Mouse (Mus musculus): ENCODE measurements around the gene Gm10964.
"Not testable (repeated sequence)": the region's sequence is repeated elsewhere in the genome, so short reads cannot be mapped to it uniquely, and the experiment has no call there.

Gene Gm10964

DNA sequence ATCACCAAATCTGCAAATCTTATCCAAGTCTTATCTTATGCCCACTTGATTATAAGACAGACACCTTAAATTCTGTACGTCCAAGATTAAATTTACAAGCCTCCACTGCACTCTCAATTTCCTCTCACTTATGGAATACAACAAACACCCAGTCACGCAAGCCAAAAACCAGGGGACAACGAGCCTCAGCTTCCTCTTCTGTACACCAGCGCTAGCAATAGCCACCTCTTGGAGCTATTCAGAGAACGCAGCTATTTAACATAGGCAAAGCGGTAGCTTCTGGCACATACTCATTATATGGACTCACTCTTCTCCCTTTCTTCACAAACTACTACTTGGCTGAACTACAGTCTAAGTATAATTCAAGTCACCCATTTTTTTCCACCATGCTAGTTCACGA, 40.0 kb downstream of the Gm10964 start:
- DNase-seq (ENCODE audit: low spot score in 2 of 2), result no peak

DNA sequence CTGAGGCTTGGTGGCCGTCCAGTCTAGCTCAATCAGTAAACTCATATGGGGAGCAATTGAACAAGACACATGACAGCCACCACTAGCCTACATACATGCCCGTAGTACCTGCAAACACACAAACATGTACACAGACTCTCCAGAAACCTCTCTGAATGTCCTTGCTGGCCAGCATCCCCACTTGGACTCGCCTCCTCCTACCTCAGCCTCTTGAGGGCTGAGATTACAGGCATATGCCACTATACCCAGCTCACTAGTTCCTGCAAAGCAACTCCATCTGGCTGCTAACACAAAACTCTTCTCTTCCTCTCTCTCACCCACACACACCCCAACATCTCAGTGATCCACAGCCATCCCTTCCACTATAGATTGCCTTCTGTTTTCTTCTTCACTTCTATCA, 41.1 kb downstream of the Gm10964 start:
- no peak for DNase-seq (ENCODE audit: low spot score in 2 of 2)

GRCm38 (mm10) chr3:103780777-103781176, 41.6 kb downstream of the Gm10964 start:
- no peak for DNase-seq (ENCODE audit: low spot score in 2 of 2)

- DNase-seq (ENCODE audit: low spot score in 2 of 2), result no peak
Measured at GRCm38 (mm10) chr3:103782844-103783609, 43.9 kb downstream of the Gm10964 start.

DNA sequence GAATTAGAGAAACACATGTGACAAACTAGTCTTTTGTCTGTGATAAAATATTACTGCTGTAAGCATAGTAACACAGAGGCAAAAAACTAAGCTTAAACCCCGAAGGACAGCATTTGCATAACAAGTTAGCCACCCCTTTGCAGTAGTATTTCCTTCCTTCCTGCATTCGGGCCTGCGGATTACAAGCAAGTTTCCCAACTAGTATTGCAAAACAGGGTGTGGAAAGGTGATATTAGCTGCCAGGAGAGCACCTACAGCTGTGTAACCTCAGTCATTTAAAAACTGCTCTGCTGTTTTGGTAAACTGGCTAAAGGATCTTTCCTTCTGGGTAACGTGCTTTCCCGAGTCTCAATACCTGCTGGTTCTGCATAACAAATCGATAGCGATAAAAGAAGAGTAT, 48.1 kb downstream of the Gm10964 start:
- DNase-seq (ENCODE audit: low spot score in 2 of 2), result peak; percentile 18 to 40

DNA sequence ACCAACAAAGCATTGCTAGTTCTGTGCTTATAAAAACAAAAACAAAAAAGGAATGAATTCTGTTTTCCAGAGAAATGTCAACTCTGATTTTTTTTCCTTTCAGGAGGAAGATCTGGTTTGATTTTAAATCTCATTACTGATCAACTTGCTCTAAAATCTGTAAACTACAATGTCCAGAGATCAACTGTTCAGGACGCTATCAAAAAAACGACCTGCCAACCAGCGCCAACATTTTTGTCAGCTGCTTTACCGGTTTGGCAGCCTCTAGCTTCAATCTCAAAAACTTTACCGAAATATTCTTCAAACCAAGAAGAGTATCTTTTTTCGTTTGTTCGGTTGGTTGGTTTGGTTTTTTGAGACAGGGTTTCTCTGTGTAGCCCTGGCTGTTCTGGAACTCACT, 49.9 kb downstream of the Gm10964 start:
- no peak for DNase-seq (ENCODE audit: low spot score in 2 of 2)

DNA sequence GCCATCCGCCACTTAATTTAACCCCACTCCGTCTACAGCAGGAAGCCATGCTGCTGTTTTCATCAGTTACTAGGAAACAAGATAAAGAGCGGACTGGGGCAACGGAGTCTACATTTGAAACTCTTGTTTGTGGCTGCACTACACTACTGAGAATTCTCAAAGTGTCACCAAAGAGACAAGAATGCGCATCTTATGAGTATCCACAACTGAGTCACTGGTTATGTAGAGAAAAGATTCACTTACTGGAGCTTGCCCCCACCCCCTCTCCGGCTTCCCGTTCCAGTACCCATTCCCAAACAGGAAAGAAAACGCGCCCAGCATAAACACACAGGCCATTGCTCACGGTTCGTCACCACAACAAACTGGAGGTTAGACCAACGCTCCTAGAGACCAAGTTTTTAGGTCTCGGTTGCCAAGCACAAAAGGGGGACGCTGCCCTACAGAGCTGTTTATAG, 50.8 kb downstream of the Gm10964 start:
- DNase-seq (ENCODE audit: low spot score in 2 of 2), result peak; percentile 49 to 66

- peak in 1 of 2 experiments; percentile 23 for DNase-seq (ENCODE audit: low spot score in 2 of 2)
Measured at GRCm38 (mm10) chr3:103790346-103791145, 51.4 kb downstream of the Gm10964 start.

DNA sequence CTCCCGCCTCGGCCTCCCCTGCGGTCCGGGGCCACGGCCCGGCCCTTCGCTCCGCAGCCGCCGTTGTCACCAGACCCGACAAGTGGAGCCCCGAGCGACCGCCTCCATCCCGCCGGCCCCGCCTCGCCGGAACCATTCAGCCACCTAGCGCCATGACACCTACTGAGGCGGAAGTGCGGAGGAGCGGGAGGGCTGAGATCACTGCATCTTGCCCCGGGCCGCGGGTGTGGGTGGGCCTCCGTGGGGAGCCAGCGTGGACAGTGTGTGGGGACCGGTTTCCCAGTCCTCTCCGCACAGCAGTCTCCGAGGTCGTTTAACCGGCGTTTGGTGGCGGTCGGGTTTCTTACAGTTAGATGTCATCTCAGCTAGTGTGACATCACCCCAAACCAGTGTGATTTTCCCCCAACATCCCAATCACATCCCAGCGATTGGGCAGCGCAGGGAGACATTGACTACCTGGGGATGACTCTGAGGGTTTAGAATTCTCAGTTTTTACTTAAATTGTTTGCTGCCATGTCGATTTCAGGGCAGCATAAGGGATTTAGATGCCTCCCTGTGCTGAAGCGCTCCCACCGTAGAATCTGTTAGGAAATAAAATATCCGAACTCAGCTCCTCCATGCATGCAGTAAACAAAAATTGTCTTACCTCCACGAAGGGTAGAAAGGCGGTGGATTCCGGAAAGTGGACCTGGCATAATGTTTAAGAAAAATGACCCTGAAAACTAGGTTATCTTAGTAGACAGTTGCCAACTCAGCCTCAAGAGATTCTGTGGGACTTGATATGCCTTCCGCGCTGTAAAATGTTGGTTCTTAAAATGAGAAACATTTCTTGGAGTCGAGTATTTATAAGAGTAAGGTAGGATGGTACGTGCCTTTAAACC, 52.3 kb downstream of the Gm10964 start, which contains the start of gene Hipk1:
Gene Hipk1, minus strand, starts transcription at position 334 of the 881 bp plus-strand sequence.
- DNase-seq (ENCODE audit: low spot score in 2 of 2), result peak; percentile 94 to 95

- DNase-seq (ENCODE audit: low spot score in 2 of 2), result not testable (repeated sequence)
Measured at GRCm38 (mm10) chr3:103792111-103792406, 52.9 kb downstream of the Gm10964 start.

DNA sequence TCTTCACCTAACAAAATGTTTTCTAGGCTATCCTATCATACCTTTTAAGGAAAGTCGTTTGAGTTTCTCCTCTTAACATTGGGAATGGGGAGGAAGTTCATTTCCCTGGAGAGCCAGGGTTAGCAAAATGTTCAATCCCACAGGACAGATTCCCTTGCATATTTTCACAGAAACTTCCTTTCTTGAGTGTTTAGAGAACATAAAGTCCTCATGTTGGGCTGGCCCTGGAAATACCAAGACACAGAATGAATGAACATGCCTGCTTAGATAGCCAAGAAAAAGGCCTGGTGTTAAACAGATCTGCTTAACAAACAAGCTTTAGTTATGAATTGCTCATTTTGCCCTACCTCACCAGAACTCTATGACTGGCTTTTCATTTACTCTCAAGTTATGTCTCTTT, 53.4 kb downstream of the Gm10964 start:
- peak; percentile 40 to 75 for DNase-seq (ENCODE audit: low spot score in 2 of 2)

Data from heart, adult 9 months (tissue).